Comparison of ENCODE assay signal across 8 mouse cellular contexts in the genomic region with DNA sequence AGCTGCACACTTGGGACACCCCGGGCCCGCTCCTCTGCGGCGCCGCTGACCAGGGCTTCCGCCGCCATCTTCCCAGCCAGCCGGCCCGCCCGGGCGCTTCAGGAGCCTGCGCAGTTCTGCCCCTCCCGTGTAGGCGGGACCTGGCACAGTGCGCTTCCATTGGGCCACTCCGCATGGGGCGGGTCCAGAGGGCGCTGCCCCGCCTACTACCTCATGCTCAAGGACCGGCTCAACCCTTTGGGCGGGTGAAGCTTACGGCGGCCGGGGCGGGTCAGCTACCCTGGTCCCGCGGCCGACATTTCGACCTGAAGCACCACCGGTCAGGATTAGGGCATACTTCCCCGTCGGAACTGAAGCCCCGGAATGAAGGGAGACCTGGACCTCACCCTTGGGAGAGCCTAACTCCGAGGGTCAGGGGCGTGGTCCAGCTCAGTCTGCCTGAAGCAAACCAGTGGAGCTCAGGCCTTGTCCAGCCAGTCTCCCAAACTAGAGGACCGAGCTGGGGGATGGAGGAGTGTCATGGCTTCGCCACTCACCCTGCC. TPM values are rescaled to one million over a fixed set of nuclear protein-coding genes. Genes with fewer than 3 reads are reported as not detected.
A peak's percentile ranks its signal among the peaks of the same experiment; 100 is the strongest.
DNase-seq lines count a peak whose midpoint lies in the region; ATAC-seq lines count a peak whose summit lies in the region.

Gene Sbf1, minus strand, starts transcription at position 122 of the 542 bp plus-strand sequence.

- peak; percentile 100 for ATAC-seq in intestine, embryonic 14.5 days (replicated peaks; ENCODE audit: low FRiP score, low TSS enrichment, low read depth)

- peak within 1 kb of the TSS; percentile 84 for H3K4me2 ChIP-seq in intestine, embryonic 14.5 days (ENCODE audit: low read length)

- no peaks in the 10 kb centered on the region for H3K27me3 ChIP-seq in intestine, embryonic 14.5 days (replicated peaks; ENCODE audit: control insufficient read depth, insufficient read depth, low read length)

- 1% methylated on average over 37 of the region's 37 CpGs for WGBS in intestine, embryonic 14.5 days

- H3K9ac ChIP-seq in intestine, embryonic 14.5 days (ENCODE audit: low read length), result peak within 1 kb of the TSS; percentile 83

- DNase-seq in adrenal gland, adult 18-20 months (ENCODE audit: low spot score in 2 of 2), result peak; percentile 96
- DNase-seq in embryo, embryonic 11 days, result peak; percentile 98
- peak; percentile 99 for DNase-seq in gastrocnemius, postnatal 25 days
- peak; percentile 92 for DNase-seq in intestine, embryonic 14.5 days (ENCODE audit: low spot score)
- peak; percentile 98 for DNase-seq in left cerebral cortex, postnatal 14 days (ENCODE audit: low spot score in 2 of 2)
- DNase-seq in mesoderm, embryonic 11.5 days (ENCODE audit: low read depth, low spot score), result peak; percentile 97
- DNase-seq in right cerebral cortex, postnatal 36 days (ENCODE audit: low spot score in 2 of 2), result peak; percentile 96 to 98
- peak; percentile 96 for DNase-seq in yolk sac, embryonic 10.5 days (ENCODE audit: low spot score)

- H3K27ac ChIP-seq in intestine, embryonic 14.5 days (ENCODE audit: low read depth), result no peak within 1 kb of the TSS

- no peaks in the 10 kb centered on the region for H3K9me3 ChIP-seq in intestine, embryonic 14.5 days (ENCODE audit: control insufficient read depth, low read length)

- intact Hi-C loops in left cerebral cortex, postnatal 14 days (cut with DNase I), result no loop called here

- H3K4me3 ChIP-seq in intestine, embryonic 14.5 days (ENCODE audit: low read depth, low read length), result peak within 1 kb of the TSS; percentile 98

- no peaks in the 10 kb centered on the region for H3K36me3 ChIP-seq in intestine, embryonic 14.5 days (ENCODE audit: control insufficient read depth, insufficient read depth, low read length)

- peaks cover 16% of the 10 kb centered on the region for H3K4me1 ChIP-seq in intestine, embryonic 14.5 days (replicated peaks; ENCODE audit: control insufficient read depth, insufficient read depth, low read length)

RNA-seq across cellular contexts. Expression of gene Sbf1, which starts in this region (rescaled TPM):
- 10 to 100 TPM; 71.9 to 89.4 TPM for total RNA-seq in adrenal gland, adult 18-20 months (2021)
- total RNA-seq in gastrocnemius, postnatal 25 days (2021), result 10 to 100 TPM; 48.1 to 61.0 TPM
- 52.6 and 53.6 TPM in 2 replicates for polyA plus RNA-seq in intestine, embryonic 14.5 days (2014; fragmentation: Nextera tagmentation; extraction: Ambion mirVana)
- total RNA-seq in left cerebral cortex, postnatal 14 days (2021), result 100 to 1,000 TPM; 198 to 204 TPM
